Mouse (Mus musculus): ENCODE data around the gene Rhbdl2. TPM values are rescaled to one million over a fixed set of nuclear protein-coding genes. Genes with fewer than 3 reads are reported as not detected.

Gene Rhbdl2
- polyA plus RNA-seq, 1 experiment = not detected

GRCm38 (mm10) chr4:123808304-123808703, 20.6 kb downstream of the Rhbdl2 start:
- Histone ChIP-seq H3K4me3 (replicated peaks) (no peak overlapping the region), H3K9me3 (ENCODE audit: control insufficient read depth, low read length) (0 out of 2 replicates have a peak, but pooled peaks cover 3% of the 10 kb centered on the region), H3K27me3 (ENCODE audit: control insufficient read depth) (no peaks in the 10 kb centered on the region), H3K36me3 (ENCODE audit: control insufficient read depth) (no peaks in the 10 kb centered on the region), H3K4me1 (ENCODE audit: control insufficient read depth) (no peaks in the 10 kb centered on the region)
- no peak for TF ChIP-seq GATA1 (IDR thresholded peaks at IDR 0.05; ENCODE audit: low read length)
- TF ChIP-seq TAL1 (IDR thresholded peaks at IDR 0.05; ENCODE audit: low read length) = no peak

- Histone ChIP-seq H3K27me3 (ENCODE audit: control insufficient read depth) (no peaks in the 10 kb centered on the region), H3K4me3 (replicated peaks) (no peak overlapping the region), H3K36me3 (ENCODE audit: control insufficient read depth) (no peaks in the 10 kb centered on the region), H3K4me1 (ENCODE audit: control insufficient read depth) (no peaks in the 10 kb centered on the region), H3K9me3 (ENCODE audit: control insufficient read depth, low read length) (peaks cover 3% of the 10 kb centered on the region; the same call in 1 of the 2 replicates)
- TF ChIP-seq TAL1 (IDR thresholded peaks at IDR 0.05; ENCODE audit: low read length) (no peak), GATA1 (IDR thresholded peaks at IDR 0.05; ENCODE audit: low read length) (no peak)
Observed at GRCm38 (mm10) chr4:123810475-123811295, 23.0 kb downstream of the Rhbdl2 start.

- Histone ChIP-seq H3K27me3 (ENCODE audit: control insufficient read depth) (no peaks in the 10 kb centered on the region), H3K9me3 (ENCODE audit: control insufficient read depth, low read length) (peaks cover 3% of the 10 kb centered on the region; the same call in 1 of the 2 replicates), H3K4me1 (ENCODE audit: control insufficient read depth) (no peaks in the 10 kb centered on the region), H3K36me3 (ENCODE audit: control insufficient read depth) (no peaks in the 10 kb centered on the region), H3K4me3 (replicated peaks) (no peak overlapping the region)
- TF ChIP-seq TAL1 (IDR thresholded peaks at IDR 0.05; ENCODE audit: low read length) (no peak), GATA1 (IDR thresholded peaks at IDR 0.05; ENCODE audit: low read length) (no peak)
Observed at GRCm38 (mm10) chr4:123812525-123812924, 24.9 kb downstream of the Rhbdl2 start.

- H3K9me3 ChIP-seq (ENCODE audit: control insufficient read depth, low read length) = peaks cover 3% of the 10 kb centered on the region; the same call in 1 of the 2 replicates
- H3K27me3 ChIP-seq (ENCODE audit: control insufficient read depth) = no peaks in the 10 kb centered on the region
- no peaks in the 10 kb centered on the region for H3K4me1 ChIP-seq (ENCODE audit: control insufficient read depth)
- H3K4me3 ChIP-seq (replicated peaks) = no peak overlapping the region
- no peaks in the 10 kb centered on the region for H3K36me3 ChIP-seq (ENCODE audit: control insufficient read depth)
- TF ChIP-seq TAL1 (IDR thresholded peaks at IDR 0.05; ENCODE audit: low read length) = no peak
- TF ChIP-seq GATA1 (IDR thresholded peaks at IDR 0.05; ENCODE audit: low read length) = no peak
Observed at GRCm38 (mm10) chr4:123814030-123814501, 26.4 kb downstream of the Rhbdl2 start.

GRCm38 (mm10) chr4:123819093-123819610, 31.5 kb downstream of the Rhbdl2 start:
- H3K27me3 ChIP-seq (ENCODE audit: control insufficient read depth) = no peaks in the 10 kb centered on the region
- no peak for TF ChIP-seq GATA1 (IDR thresholded peaks at IDR 0.05; ENCODE audit: low read length)
- no peak for TF ChIP-seq TAL1 (IDR thresholded peaks at IDR 0.05; ENCODE audit: low read length)
- peaks cover 3% of the 10 kb centered on the region for H3K9me3 ChIP-seq (ENCODE audit: control insufficient read depth, low read length)
- H3K4me1 ChIP-seq (ENCODE audit: control insufficient read depth) = no peaks in the 10 kb centered on the region
- no peaks in the 10 kb centered on the region for H3K36me3 ChIP-seq (ENCODE audit: control insufficient read depth)
- H3K4me3 ChIP-seq (replicated peaks) = no peak overlapping the region

- H3K27me3 ChIP-seq (ENCODE audit: control insufficient read depth) = no peaks in the 10 kb centered on the region
- no peaks in the 10 kb centered on the region for H3K4me1 ChIP-seq (ENCODE audit: control insufficient read depth)
- H3K9me3 ChIP-seq (ENCODE audit: control insufficient read depth, low read length) = peaks cover 15% of the 10 kb centered on the region
- TF ChIP-seq GATA1 (IDR thresholded peaks at IDR 0.05; ENCODE audit: low read length) (no peak), TAL1 (IDR thresholded peaks at IDR 0.05; ENCODE audit: low read length) (no peak)
- no peaks in the 10 kb centered on the region for H3K36me3 ChIP-seq (ENCODE audit: control insufficient read depth)
- H3K4me3 ChIP-seq (replicated peaks) = no peak overlapping the region
Observed at GRCm38 (mm10) chr4:123842126-123842525, 54.5 kb downstream of the Rhbdl2 start.

GRCm38 (mm10) chr4:123856888-123857287, 69.2 kb downstream of the Rhbdl2 start:
- H3K4me3 ChIP-seq (replicated peaks) = no peak overlapping the region
- TF ChIP-seq TAL1 (IDR thresholded peaks at IDR 0.05; ENCODE audit: low read length) (no peak), GATA1 (IDR thresholded peaks at IDR 0.05; ENCODE audit: low read length) (no peak)
- no peaks in the 10 kb centered on the region for H3K9me3 ChIP-seq (ENCODE audit: control insufficient read depth, low read length)
- H3K36me3 ChIP-seq (ENCODE audit: control insufficient read depth) = no peaks in the 10 kb centered on the region
- H3K4me1 ChIP-seq (ENCODE audit: control insufficient read depth) = no peaks in the 10 kb centered on the region
- no peaks in the 10 kb centered on the region for H3K27me3 ChIP-seq (ENCODE audit: control insufficient read depth)

- Histone ChIP-seq H3K27me3 (ENCODE audit: control insufficient read depth) (no peaks in the 10 kb centered on the region), H3K9me3 (ENCODE audit: control insufficient read depth, low read length) (no peaks in the 10 kb centered on the region), H3K4me1 (ENCODE audit: control insufficient read depth) (no peaks in the 10 kb centered on the region), H3K4me3 (replicated peaks) (no peak overlapping the region), H3K36me3 (ENCODE audit: control insufficient read depth) (no peaks in the 10 kb centered on the region)
- TF ChIP-seq TAL1 (IDR thresholded peaks at IDR 0.05; ENCODE audit: low read length) = no peak
- no peak for TF ChIP-seq GATA1 (IDR thresholded peaks at IDR 0.05; ENCODE audit: low read length)
Observed at GRCm38 (mm10) chr4:123858090-123858489, 70.4 kb downstream of the Rhbdl2 start.

- no peaks in the 10 kb centered on the region for H3K36me3 ChIP-seq (ENCODE audit: control insufficient read depth)
- no peak within 1 kb of the TSS for H3K4me3 ChIP-seq (replicated peaks)
- no peaks in the 10 kb centered on the region for H3K4me1 ChIP-seq (ENCODE audit: control insufficient read depth)
- no peaks in the 10 kb centered on the region for H3K9me3 ChIP-seq (ENCODE audit: control insufficient read depth, low read length)
- TF ChIP-seq GATA1 (IDR thresholded peaks at IDR 0.05; ENCODE audit: low read length) = no peak
- no peak for TF ChIP-seq TAL1 (IDR thresholded peaks at IDR 0.05; ENCODE audit: low read length)
- no peaks in the 10 kb centered on the region for H3K27me3 ChIP-seq (ENCODE audit: control insufficient read depth)
Observed at GRCm38 (mm10) chr4:123859379-123859778, 71.7 kb downstream of the Rhbdl2 start, which contains the start of gene 4933427I04Rik. TSS of gene 4933427I04Rik (plus strand) at chr4:123859679.
